Mouse (Mus musculus): Measurements from ENCODE around the gene Dnah14.

Gene Dnah14

GRCm38 (mm10) chr1:181789952-181790351 lies 213.6 kb downstream of the Dnah14 start:
- no peak for DNase-seq (ENCODE audit: low spot score)

GRCm38 (mm10) chr1:181793541-181793940 lies 217.2 kb downstream of the Dnah14 start:
- DNase-seq (ENCODE audit: low spot score), result no peak

GRCm38 (mm10) chr1:181799911-181800310 lies 223.6 kb downstream of the Dnah14 start:
- no peak for DNase-seq (ENCODE audit: low spot score)

GRCm38 (mm10) chr1:181800667-181801066 lies 224.3 kb downstream of the Dnah14 start:
- no peak for DNase-seq (ENCODE audit: low spot score)

GRCm38 (mm10) chr1:181811481-181812223 lies 235.3 kb downstream of the Dnah14 start:
- no peak for DNase-seq (ENCODE audit: low spot score)

GRCm38 (mm10) chr1:181826716-181827115 lies 250.4 kb downstream of the Dnah14 start:
- DNase-seq (ENCODE audit: low spot score), result no peak

- DNase-seq (ENCODE audit: low spot score), result no peak
Measured at GRCm38 (mm10) chr1:181828365-181828764, 252.0 kb downstream of the Dnah14 start.

- no peak for DNase-seq (ENCODE audit: low spot score)
Measured at GRCm38 (mm10) chr1:181832720-181833119, 256.4 kb downstream of the Dnah14 start.

GRCm38 (mm10) chr1:181833143-181833542 lies 256.8 kb downstream of the Dnah14 start:
- no peak for DNase-seq (ENCODE audit: low spot score)

- no peak for DNase-seq (ENCODE audit: low spot score)
Measured at GRCm38 (mm10) chr1:181838111-181838510, 261.8 kb downstream of the Dnah14 start.

GRCm38 (mm10) chr1:181839746-181840366 lies 263.5 kb downstream of the Dnah14 start:
- no peak for DNase-seq (ENCODE audit: low spot score)

- DNase-seq (ENCODE audit: low spot score), result no peak
Measured at GRCm38 (mm10) chr1:181841396-181841795, 265.0 kb downstream of the Dnah14 start.

- DNase-seq (ENCODE audit: low spot score), result peak; percentile 93
Measured at GRCm38 (mm10) chr1:181841864-181842672, 265.7 kb downstream of the Dnah14 start.

- no peak for DNase-seq (ENCODE audit: low spot score)
Measured at GRCm38 (mm10) chr1:181842781-181843180, 266.4 kb downstream of the Dnah14 start, which contains the start of gene Lbr. Gene Lbr (minus strand): TSS chr1:181843046.

- no peak for DNase-seq (ENCODE audit: low spot score)
Measured at GRCm38 (mm10) chr1:181844874-181845547, 268.7 kb downstream of the Dnah14 start.

- DNase-seq (ENCODE audit: low spot score), result no peak
Measured at GRCm38 (mm10) chr1:181845767-181846166, 269.4 kb downstream of the Dnah14 start.

- no peak for DNase-seq (ENCODE audit: low spot score)
Measured at GRCm38 (mm10) chr1:181847396-181847795, 271.0 kb downstream of the Dnah14 start.

- DNase-seq (ENCODE audit: low spot score), result no peak
Measured at GRCm38 (mm10) chr1:181848210-181848609, 271.9 kb downstream of the Dnah14 start.

- DNase-seq (ENCODE audit: low spot score), result no peak
Measured at GRCm38 (mm10) chr1:181850441-181850840, 274.1 kb downstream of the Dnah14 start.

- no peak for DNase-seq (ENCODE audit: low spot score)
Measured at GRCm38 (mm10) chr1:181851521-181852310, 275.4 kb downstream of the Dnah14 start.

GRCm38 (mm10) chr1:181852466-181852865 lies 276.1 kb downstream of the Dnah14 start:
- DNase-seq (ENCODE audit: low spot score), result no peak
